Mouse (Mus musculus): Measurements from ENCODE around the gene Osbpl10.

GRCm38 (mm10) chr9:114986361-114986760 lies 8.0 kb downstream of the Osbpl10 start:
- TF ChIP-seq CTCF (conservative IDR thresholded peaks at IDR 0.05; ENCODE audit: insufficient read depth, insufficient read length, low read depth, low read length) (no peak), POLR2A (IDR thresholded peaks at IDR 0.05; ENCODE audit: low read depth, low read length) (no peak)
